Mouse (Mus musculus) neural tube, embryonic 11.5 days (tissue): ENCODE results near the gene Hexb. TPM values are rescaled to one million over a fixed set of nuclear protein-coding genes. Genes with fewer than 3 reads are reported as not detected.

Experiments
- ATAC-seq: fragments of 200-750 bp; cut with Nextera tagmentation; 2 replicates; pipeline ENCODE4 v1.8.0; 2017; ENCODE audit warnings: moderate number of reproducible peaks, mild to moderate bottlenecking, moderate TSS enrichment, moderate library complexity; ENCODE audit not compliant: insufficient read depth, low FRiP score, low TSS enrichment
- DNase-seq: peaks from one replicate; pipeline ENCODE4 v3.0.0-alpha.2; 2015; ENCODE audit warnings: low spot score
- H3K27ac ChIP-seq: fragments of 300-500 bp; sonication (generic); 2 replicates; pipeline ENCODE4 v1.5.1; 2014; ENCODE audit warnings: low read depth, mild to moderate bottlenecking, low read length
- H3K27me3 ChIP-seq: fragments of 300-500 bp; sonication (generic); 2 replicates; pipeline ENCODE4 v1.6.1; 2014; ENCODE audit warnings: mild to moderate bottlenecking, low read length, mixed read lengths; ENCODE audit not compliant: control insufficient read depth, insufficient read depth
- H3K36me3 ChIP-seq: fragments of 300-500 bp; sonication (generic); 2 replicates; pipeline ENCODE4 v1.6.1; 2014; ENCODE audit warnings: mild to moderate bottlenecking, low read length, moderate library complexity, mixed read lengths; ENCODE audit not compliant: control insufficient read depth, insufficient read depth
- H3K4me1 ChIP-seq: fragments of 300-500 bp; sonication (generic); 2 replicates; pipeline ENCODE4 v1.6.1; 2014; ENCODE audit warnings: low read length, mixed read lengths; ENCODE audit not compliant: control insufficient read depth, insufficient read depth
- H3K4me2 ChIP-seq: fragments of 300-500 bp; sonication (generic); 2 replicates; pipeline ENCODE4 v1.6.1; 2014; ENCODE audit warnings: low read depth, mild to moderate bottlenecking, moderate library complexity
- H3K4me3 ChIP-seq: fragments of 300-500 bp; sonication (generic); 2 replicates; pipeline ENCODE4 v1.5.1; 2014; ENCODE audit warnings: low read depth, low read length
- H3K9ac ChIP-seq: fragments of 300-500 bp; sonication (generic); 2 replicates; pipeline ENCODE4 v1.6.1; 2014; ENCODE audit warnings: mild to moderate bottlenecking, low read length
- H3K9me3 ChIP-seq: fragments of 300-500 bp; sonication (generic); 2 replicates; pipeline ENCODE4 v1.6.1; 2016; ENCODE audit warnings: low read length; ENCODE audit not compliant: control insufficient read depth
- WGBS: fragments of 180-500 bp; shearing (Covaris S2); extraction: QIAGEN DNeasy Blood & Tissue Kit; methylation state at CpG from one replicate; pipeline ENCODE4 v1.1.7; 2014; 5-methylcytosine and 5-hydroxymethylcytosine counted together
- polyA plus RNA-seq: library from polyadenylated mRNA; unstranded; fragments of >200 nt; fragmentation: Nextera tagmentation; extraction: Ambion mirVana; gene quantifications from 2 replicates; pipeline ENCODE4 v1.2.1, GENCODE M21; 2014

Gene Hexb
- polyA plus RNA-seq, 1 experiment from 2014 or later, result 25.3 TPM

GRCm38 (mm10) chr13:97233092-97233491 is 34.9 kb upstream of the Hexb start:
- Histone ChIP-seq H3K4me2 (no peak overlapping the region), H3K27ac (no peak overlapping the region), H3K27me3 (no peaks in the 10 kb centered on the region), H3K36me3 (no peaks in the 10 kb centered on the region), H3K9me3 (no peaks in the 10 kb centered on the region), H3K4me1 (0 out of 2 replicates have a peak, but pooled peaks cover 2% of the 10 kb centered on the region), H3K9ac (no peak overlapping the region), H3K4me3 (no peak overlapping the region)
- no peak for ATAC-seq
- no peak for DNase-seq
- 76% methylated on average over 2 of the region's 2 CpGs for WGBS

- Histone ChIP-seq H3K9ac (no peak overlapping the region), H3K4me2 (no peak overlapping the region), H3K9me3 (no peaks in the 10 kb centered on the region), H3K4me1 (no peaks in the 10 kb centered on the region), H3K4me3 (no peak overlapping the region), H3K36me3 (no peaks in the 10 kb centered on the region), H3K27ac (no peak overlapping the region), H3K27me3 (no peaks in the 10 kb centered on the region)
- ATAC-seq (no peak), DNase-seq (no peak)
- WGBS, result 85% methylated on average over 3 of the region's 3 CpGs
These were observed 31.9 kb upstream of the Hexb start for GRCm38 (mm10) chr13:97230101-97230500.

GRCm38 (mm10) chr13:97227795-97228194 is 29.6 kb upstream of the Hexb start:
- ATAC-seq (no peak), DNase-seq (no peak)
- Histone ChIP-seq H3K27ac (no peak overlapping the region), H3K4me1 (no peaks in the 10 kb centered on the region), H3K9me3 (no peaks in the 10 kb centered on the region), H3K4me3 (no peak overlapping the region), H3K4me2 (no peak overlapping the region), H3K36me3 (no peaks in the 10 kb centered on the region), H3K9ac (no peak overlapping the region), H3K27me3 (no peaks in the 10 kb centered on the region)
- WGBS, result 84% methylated on average over 3 of the region's 3 CpGs

GRCm38 (mm10) chr13:97225130-97225529 is 27.0 kb upstream of the Hexb start:
- Histone ChIP-seq H3K9ac (no peak overlapping the region), H3K36me3 (no peaks in the 10 kb centered on the region), H3K4me3 (no peak overlapping the region), H3K27ac (no peak overlapping the region), H3K9me3 (no peaks in the 10 kb centered on the region), H3K4me1 (no peaks in the 10 kb centered on the region), H3K27me3 (no peaks in the 10 kb centered on the region), H3K4me2 (no peak overlapping the region)
- ATAC-seq (no peak), DNase-seq (no peak)
- 78% methylated on average over 17 of the region's 17 CpGs for WGBS

GRCm38 (mm10) chr13:97224341-97224982 is 26.3 kb upstream of the Hexb start:
- ATAC-seq, result no peak
- Histone ChIP-seq H3K4me1 (no peaks in the 10 kb centered on the region), H3K27ac (no peak overlapping the region), H3K36me3 (no peaks in the 10 kb centered on the region), H3K4me2 (no peak overlapping the region), H3K9ac (no peak overlapping the region), H3K9me3 (no peaks in the 10 kb centered on the region), H3K4me3 (no peak overlapping the region), H3K27me3 (no peaks in the 10 kb centered on the region)
- no peak for DNase-seq
- 82% methylated on average over 10 of the region's 10 CpGs for WGBS

- no peak for ATAC-seq
- Histone ChIP-seq H3K36me3 (no peaks in the 10 kb centered on the region), H3K4me1 (no peaks in the 10 kb centered on the region), H3K9me3 (no peaks in the 10 kb centered on the region), H3K27ac (no peak overlapping the region), H3K4me3 (no peak overlapping the region), H3K27me3 (no peaks in the 10 kb centered on the region), H3K9ac (no peak overlapping the region), H3K4me2 (no peak overlapping the region)
- WGBS, result 78% methylated on average over 8 of the region's 8 CpGs
- DNase-seq, result no peak
These were observed 25.7 kb upstream of the Hexb start for GRCm38 (mm10) chr13:97223856-97224255.

- Histone ChIP-seq H3K4me2 (no peak overlapping the region), H3K9me3 (no peaks in the 10 kb centered on the region), H3K4me1 (no peaks in the 10 kb centered on the region), H3K27me3 (no peaks in the 10 kb centered on the region), H3K4me3 (no peak overlapping the region), H3K27ac (no peak overlapping the region), H3K9ac (no peak overlapping the region), H3K36me3 (no peaks in the 10 kb centered on the region)
- no peak for ATAC-seq
- WGBS, result 93% methylated on average over 3 of the region's 3 CpGs
- no peak for DNase-seq
These were observed 21.9 kb upstream of the Hexb start for GRCm38 (mm10) chr13:97220022-97220421.

- Histone ChIP-seq H3K36me3 (no peaks in the 10 kb centered on the region), H3K27ac (no peak overlapping the region), H3K27me3 (no peaks in the 10 kb centered on the region), H3K9me3 (no peaks in the 10 kb centered on the region), H3K4me2 (no peak overlapping the region), H3K4me1 (no peaks in the 10 kb centered on the region), H3K4me3 (no peak overlapping the region), H3K9ac (no peak overlapping the region)
- 72% methylated on average over 5 of the region's 5 CpGs for WGBS
- DNase-seq (no peak), ATAC-seq (no peak)
These were observed 18.0 kb upstream of the Hexb start for GRCm38 (mm10) chr13:97216196-97216595.

GRCm38 (mm10) chr13:97215563-97215962 is 17.4 kb upstream of the Hexb start:
- ATAC-seq, result no peak
- H3K27me3 ChIP-seq, result no peaks in the 10 kb centered on the region

More at GRCm38 (mm10) chr13:97215563-97215962, 17.4 kb upstream of the Hexb start:
- 47% methylated on average over 4 of the region's 4 CpGs for WGBS
- H3K36me3 ChIP-seq, result no peaks in the 10 kb centered on the region
- no peak overlapping the region for H3K4me2 ChIP-seq
- no peaks in the 10 kb centered on the region for H3K9me3 ChIP-seq
- no peak overlapping the region for H3K9ac ChIP-seq
- no peak for DNase-seq
- no peak overlapping the region for H3K4me3 ChIP-seq
- no peaks in the 10 kb centered on the region for H3K4me1 ChIP-seq
- no peak overlapping the region for H3K27ac ChIP-seq
